Mouse (Mus musculus) kidney, postnatal 25 days (tissue): ENCODE data around the gene Tmem229a.

Source experiments
- DNase-seq, 2 experiments: peaks; one replicate each; pipeline ENCODE4 v3.0.0; 2021; ENCODE audit warnings: mixed read lengths in 2 of 2

The Tmem229a gene

DNA sequence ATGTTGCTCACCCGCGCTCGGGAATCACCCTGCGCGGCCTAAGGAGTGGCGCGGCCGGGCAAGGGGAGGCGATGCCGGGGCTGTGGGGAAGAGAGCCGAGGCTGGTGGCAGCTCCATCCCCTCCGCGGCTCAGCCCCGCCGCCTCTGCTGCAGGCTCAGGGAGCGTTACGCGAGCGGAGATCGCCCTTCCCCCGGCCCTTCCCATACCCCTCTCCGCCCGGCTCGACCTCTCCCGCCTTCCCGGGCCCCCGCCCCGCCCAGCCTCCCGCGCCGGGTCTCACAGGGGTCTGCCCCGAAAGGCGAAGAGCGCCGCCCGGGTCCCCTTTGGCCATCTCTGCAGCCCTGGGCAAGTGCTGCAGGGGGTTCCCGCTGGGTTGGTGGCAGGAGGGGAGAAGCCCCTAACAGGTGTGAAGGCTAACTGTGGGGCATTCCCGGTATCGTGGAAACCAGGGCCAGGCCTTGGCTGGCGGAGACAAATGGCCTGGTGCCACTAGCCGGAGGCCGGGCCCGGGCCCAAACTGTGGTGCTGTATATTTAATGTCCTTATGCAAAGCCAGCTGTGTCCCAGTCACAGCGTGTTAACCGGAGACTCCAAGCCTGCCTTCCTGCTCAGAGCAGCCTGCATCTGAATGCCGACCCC, at the start of gene Tmem229a:
Tmem229a (minus strand) TSS at position 352 of the 640 bp plus-strand sequence.
- peak; percentile 69 to 89 for DNase-seq

DNA sequence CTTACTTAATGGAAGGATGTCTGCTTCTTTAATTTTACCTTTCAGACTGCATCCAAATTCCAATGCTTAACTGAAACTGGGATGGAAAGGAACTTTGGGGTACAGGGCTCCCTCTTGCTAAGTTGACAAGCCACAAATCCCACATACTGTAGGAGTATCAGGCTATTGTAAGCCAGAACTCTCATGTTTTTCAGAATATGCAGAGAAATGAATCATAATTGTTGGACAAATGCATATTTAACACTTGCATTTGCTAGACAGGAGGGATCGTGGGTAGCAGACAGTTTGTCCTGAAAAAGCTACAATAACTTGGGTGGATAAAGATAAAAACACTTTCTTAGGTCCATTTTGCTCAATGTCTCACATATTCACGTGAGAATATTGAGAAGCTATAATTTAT, 37.7 kb upstream of the Tmem229a start:
- DNase-seq, result no peak

- no peak for DNase-seq
These were observed 33.7 kb upstream of the Tmem229a start for GRCm38 (mm10) chr6:24989836-24990235.

- no peak for DNase-seq
These were observed 20.1 kb upstream of the Tmem229a start for GRCm38 (mm10) chr6:24976176-24976575.

- DNase-seq, result peak; percentile 36 to 56
These were observed 12.6 kb upstream of the Tmem229a start for GRCm38 (mm10) chr6:24968471-24969223.

DNA sequence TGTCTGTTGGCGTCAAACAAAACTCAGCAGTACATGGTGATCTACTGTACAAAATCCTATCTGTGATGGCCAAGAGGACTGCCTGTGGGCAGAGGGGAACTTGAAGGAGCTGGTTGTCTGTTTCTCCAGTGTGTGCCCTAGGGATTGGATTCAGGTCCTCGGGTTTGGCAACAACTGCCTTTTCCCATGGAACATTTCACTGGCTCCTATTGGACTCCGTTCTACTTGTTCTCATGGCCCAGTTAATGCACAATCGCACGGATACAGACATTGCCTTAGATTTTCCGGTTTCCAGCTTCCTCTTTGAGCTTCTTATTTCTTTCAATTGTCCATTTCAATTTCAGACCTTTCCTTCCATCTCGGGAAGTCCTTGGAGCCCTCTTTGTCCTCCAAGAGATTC, 11.6 kb upstream of the Tmem229a start:
- DNase-seq, result peak; percentile 39 to 67

GRCm38 (mm10) chr6:24966010-24966682, 10.0 kb upstream of the Tmem229a start:
- DNase-seq, result peak in 1 of 2 experiments; percentile 42

DNA sequence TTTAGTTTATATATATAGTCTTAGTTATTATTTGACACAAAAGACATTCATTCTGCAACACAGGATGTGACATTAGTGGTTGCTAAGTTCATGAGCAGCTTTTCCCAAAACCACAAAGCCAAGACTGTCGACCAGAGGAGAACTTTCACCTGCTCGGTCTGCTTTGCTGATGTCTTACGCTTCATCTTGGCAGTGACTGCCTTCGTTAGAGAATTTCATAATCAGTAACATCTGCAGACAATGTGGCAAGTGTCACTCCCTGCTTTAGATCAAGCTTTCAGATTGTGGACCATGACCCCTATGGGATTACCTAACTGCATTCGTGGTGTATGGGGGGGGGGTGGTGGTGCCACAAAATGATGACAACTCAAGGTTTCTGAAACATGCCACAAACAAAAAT, 7.7 kb upstream of the Tmem229a start:
- DNase-seq, result no peak

DNA sequence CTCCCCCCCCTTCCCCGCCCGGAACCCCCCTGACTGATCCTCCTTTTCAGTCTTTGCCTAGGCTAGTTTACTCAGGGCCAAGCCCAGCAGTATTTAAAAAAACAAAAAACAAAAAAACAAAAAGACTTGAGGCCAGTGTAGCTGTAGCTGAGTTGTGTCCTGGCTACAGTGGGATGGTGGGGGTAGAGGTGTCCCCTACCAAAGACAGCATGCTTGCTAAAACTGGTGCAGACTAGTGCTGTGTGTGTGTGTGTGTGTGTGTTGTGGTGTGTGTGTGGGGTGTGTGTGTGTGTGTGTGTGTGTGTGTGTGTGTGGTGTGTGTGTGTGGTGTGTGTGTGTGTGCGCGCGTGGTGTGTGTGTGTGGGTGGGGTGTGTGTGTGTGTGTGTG, 483 bp upstream of the Tmem229a start:
- no peak for DNase-seq

DNA sequence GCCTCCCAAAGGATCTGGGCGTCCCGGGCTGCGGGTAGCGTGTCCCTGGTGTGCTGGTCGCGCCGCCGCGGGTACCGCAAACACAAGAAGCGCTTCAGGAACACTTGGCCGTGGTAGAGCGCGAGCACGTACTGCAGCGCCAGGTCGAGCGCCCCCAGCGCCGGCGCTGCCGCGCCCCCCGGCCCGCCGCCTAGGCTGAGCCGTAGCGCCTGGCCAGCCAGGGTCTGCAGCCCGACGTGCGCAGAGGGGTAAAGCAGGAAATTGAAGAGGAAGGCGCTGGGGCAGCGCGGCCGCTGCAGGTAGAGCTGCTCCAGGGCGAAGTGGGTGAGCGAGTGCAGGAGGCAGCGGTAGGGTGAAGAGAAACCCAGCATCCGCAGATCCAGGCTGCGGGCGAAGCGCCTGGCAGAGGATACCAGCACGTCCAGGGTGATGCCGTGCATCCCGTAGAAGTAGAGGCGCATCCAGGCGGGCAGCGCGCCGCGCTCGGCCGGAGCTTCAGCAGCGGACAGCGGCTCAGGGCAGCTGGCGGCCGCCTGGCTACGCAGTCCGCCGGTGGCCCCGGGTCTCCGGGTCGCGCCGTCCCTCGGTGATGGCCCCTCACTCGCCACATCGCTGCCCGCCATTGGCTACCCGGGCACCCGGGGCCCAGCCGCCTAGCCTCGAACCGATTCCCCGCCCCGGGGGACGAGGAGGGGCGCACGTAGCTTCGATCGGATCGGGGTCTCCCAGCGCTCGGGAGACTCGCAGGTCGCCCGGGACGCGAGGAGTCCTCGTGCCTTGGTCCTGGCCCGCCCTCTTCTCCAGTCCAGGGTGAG, 759 bp downstream of the Tmem229a start:
- peak; percentile 28 to 64 for DNase-seq

DNA sequence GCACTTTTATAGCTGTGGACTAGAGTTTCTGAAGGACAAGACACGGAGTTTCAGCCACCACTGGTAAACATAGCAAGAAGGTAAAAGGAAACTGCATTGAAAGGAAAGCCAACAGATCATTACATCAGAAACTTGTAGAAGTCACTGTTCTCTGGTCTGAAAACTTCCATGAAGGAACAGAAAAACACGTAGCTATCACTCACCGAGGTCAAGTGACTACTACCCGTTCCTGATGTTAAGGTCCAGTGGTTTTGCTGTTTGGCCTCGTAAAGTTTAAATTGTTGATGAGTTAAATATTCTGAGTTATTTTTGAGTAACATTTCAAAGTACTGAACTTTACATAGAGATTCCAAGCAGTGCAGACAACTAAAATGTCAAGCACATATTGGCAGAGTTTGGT, 2.0 kb downstream of the Tmem229a start:
- DNase-seq, result no peak

GRCm38 (mm10) chr6:24952341-24952740, 3.8 kb downstream of the Tmem229a start:
- peak; percentile 40 to 55 for DNase-seq

- DNase-seq, result no peak
These were observed 5.4 kb downstream of the Tmem229a start for GRCm38 (mm10) chr6:24950669-24951068.

DNA sequence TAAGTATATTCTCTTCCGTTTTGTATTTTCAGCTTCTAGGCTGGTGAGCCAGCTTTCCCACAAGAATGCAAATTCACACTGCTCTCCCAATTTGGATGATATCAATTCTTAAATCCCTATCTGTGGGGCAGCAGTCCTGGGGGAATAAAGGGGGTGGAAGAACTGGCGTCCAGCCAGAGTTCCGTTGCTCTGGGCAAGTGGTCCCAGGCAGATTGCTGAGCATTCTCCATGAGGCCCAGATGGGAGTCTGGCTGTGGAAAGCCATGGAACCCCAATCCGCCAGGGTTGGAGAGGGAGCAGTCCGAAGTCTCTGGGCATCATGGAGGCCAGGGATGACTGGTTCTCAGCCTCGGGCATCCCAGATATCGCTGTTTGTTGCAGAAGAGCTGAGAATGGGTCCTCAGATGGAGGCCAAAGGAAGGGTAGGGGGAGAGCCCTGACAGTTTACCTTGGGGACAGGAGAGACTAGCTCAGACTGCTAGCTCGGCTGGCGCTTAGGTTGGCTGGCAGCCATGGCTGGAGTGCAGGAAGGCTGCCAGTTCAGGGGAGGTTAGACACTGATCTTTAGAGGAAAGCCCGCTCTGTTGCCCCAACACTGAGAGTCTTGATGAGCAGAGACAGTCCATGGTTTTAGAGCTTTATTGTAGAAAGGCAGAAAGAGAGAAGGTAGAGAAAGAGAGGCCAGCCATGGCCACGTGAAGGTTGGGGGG, 30.9 kb downstream of the Tmem229a start:
- DNase-seq, result no peak

- no peak for DNase-seq
These were observed 42.5 kb downstream of the Tmem229a start for GRCm38 (mm10) chr6:24913591-24913990.

- DNase-seq, result peak; percentile 16 to 66
These were observed 45.4 kb downstream of the Tmem229a start for GRCm38 (mm10) chr6:24910728-24911105.

DNA sequence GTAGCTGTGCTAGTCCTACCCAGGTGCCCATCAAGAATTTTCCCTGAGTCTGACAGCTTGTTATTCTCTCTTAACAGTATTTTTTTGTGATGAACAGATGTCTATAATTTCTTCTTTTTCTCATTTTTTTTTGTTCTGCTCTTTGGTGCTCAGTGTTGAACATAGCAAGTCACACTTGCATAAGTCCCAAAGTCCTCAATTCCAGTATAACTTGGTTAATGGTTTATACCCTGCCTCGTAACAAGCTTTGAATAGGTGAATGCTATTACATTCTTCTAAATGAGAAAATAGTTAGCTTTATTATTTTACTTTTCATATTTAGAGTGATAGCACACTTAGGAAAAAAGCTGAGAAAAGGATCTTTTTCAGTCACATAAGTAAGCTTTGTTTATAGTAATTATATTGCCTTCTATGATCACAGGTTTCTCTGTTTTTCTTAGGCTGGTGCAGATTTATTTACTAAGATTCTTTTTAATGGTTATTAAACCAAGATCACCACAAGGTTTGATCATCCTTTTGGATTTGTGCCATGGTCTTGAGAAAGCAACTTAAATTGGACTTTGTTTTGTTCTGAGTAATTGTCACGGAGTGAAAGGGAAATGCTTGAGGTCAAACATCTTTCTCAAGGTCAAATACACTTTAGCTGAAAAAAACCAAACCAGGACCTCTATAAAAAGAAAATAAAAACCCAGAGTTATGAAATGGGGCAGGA, 45.9 kb downstream of the Tmem229a start:
- no peak for DNase-seq

DNA sequence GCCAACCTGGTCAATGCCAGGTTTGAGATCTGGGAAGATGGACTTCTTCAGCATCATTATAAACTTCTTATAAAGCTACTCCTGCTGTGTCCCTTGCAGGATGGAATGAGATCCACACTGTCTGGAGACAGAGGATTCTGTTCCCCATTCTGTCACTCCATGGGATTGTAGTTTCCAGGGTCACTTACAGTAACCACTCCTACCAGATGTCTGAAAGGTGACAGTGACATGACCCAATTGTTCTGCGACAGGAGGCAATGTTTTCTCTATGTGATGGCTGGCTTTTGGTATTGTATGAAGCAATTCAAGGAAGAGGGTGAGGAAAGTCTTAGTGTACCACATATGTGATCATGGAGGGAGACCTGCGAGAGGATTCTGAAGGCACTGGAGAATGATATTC, 48.3 kb downstream of the Tmem229a start:
- no peak for DNase-seq

GRCm38 (mm10) chr6:24905101-24905500, 51.0 kb downstream of the Tmem229a start:
- no peak for DNase-seq
